Mouse (Mus musculus): ENCODE data around the gene Isyna1.
"Not testable (repeated sequence)": the region's sequence is repeated elsewhere in the genome, so short reads cannot be mapped to it uniquely, and the experiment has no call there.

Isyna1 gene

GRCm38 (mm10) chr8:70574915-70575314 is 19.3 kb upstream of the Isyna1 start:
- no peak for DNase-seq (ENCODE audit: low read depth)

- DNase-seq (ENCODE audit: low read depth): no peak
Measured at GRCm38 (mm10) chr8:70577207-70577606, 17.0 kb upstream of the Isyna1 start.

- DNase-seq (ENCODE audit: low read depth): no peak
Measured at GRCm38 (mm10) chr8:70583476-70584387, 10.4 kb upstream of the Isyna1 start.

GRCm38 (mm10) chr8:70584606-70585257 is 9.4 kb upstream of the Isyna1 start:
- DNase-seq (ENCODE audit: low read depth): no peak

- DNase-seq (ENCODE audit: low read depth): no peak
Measured at GRCm38 (mm10) chr8:70585258-70585652, 8.9 kb upstream of the Isyna1 start.

GRCm38 (mm10) chr8:70587955-70588354 is 6.2 kb upstream of the Isyna1 start:
- not testable (repeated sequence) for DNase-seq (ENCODE audit: low read depth)

GRCm38 (mm10) chr8:70591569-70591968 is 2.6 kb upstream of the Isyna1 start:
- DNase-seq (ENCODE audit: low read depth): no peak

GRCm38 (mm10) chr8:70593173-70593572 is 1.0 kb upstream of the Isyna1 start:
- no peak for DNase-seq (ENCODE audit: low read depth)

- no peak for DNase-seq (ENCODE audit: low read depth)
Measured at GRCm38 (mm10) chr8:70594621-70595564, 720 bp downstream of the Isyna1 start.

GRCm38 (mm10) chr8:70595811-70596210 is 1.6 kb downstream of the Isyna1 start:
- no peak for DNase-seq (ENCODE audit: low read depth)

- DNase-seq (ENCODE audit: low read depth): no peak
Measured at GRCm38 (mm10) chr8:70596216-70596615, 2.0 kb downstream of the Isyna1 start.

- DNase-seq (ENCODE audit: low read depth): no peak
Measured at GRCm38 (mm10) chr8:70596775-70597416, 2.7 kb downstream of the Isyna1 start.

GRCm38 (mm10) chr8:70597417-70598272 is 3.5 kb downstream of the Isyna1 start:
- no peak for DNase-seq (ENCODE audit: low read depth)

- no peak for DNase-seq (ENCODE audit: low read depth)
Measured at GRCm38 (mm10) chr8:70598283-70598682, 4.1 kb downstream of the Isyna1 start.

GRCm38 (mm10) chr8:70598722-70599121 is 4.5 kb downstream of the Isyna1 start:
- no peak for DNase-seq (ENCODE audit: low read depth)

GRCm38 (mm10) chr8:70599507-70600290 is 5.5 kb downstream of the Isyna1 start:
- no peak for DNase-seq (ENCODE audit: low read depth)

GRCm38 (mm10) chr8:70600473-70601270 is 6.5 kb downstream of the Isyna1 start:
- no peak for DNase-seq (ENCODE audit: low read depth)

GRCm38 (mm10) chr8:70601271-70601649 is 7.1 kb downstream of the Isyna1 start:
- DNase-seq (ENCODE audit: low read depth): no peak

All from c-Kit-positive CD71-negative TER-119-negative erythroid progenitor cells, embryonic 14.5 days (primary cell).